Mouse (Mus musculus): ENCODE measurements around the gene Gpatch3. TPM values are rescaled to one million over a fixed set of nuclear protein-coding genes. Genes with fewer than 3 reads are reported as not detected.

Gpatch3 gene
- total and polyA plus RNA-seq, 2 experiments from 2014 or later = 3.5 to 8.2 TPM

- 78% methylated on average over 10 of the region's 10 CpGs for WGBS
- DNase-seq (ENCODE audit: low spot score) = no peak
- no peak for TF ChIP-seq CTCF (IDR thresholded peaks at IDR 0.05; ENCODE audit: low read depth)
- TF ChIP-seq EP300 (IDR thresholded peaks at IDR 0.05; ENCODE audit: low read depth) = no peak
- no peak overlapping the region for H3K9ac ChIP-seq (replicated peaks; ENCODE audit: low read depth, low read length)
- peaks cover 5% of the 10 kb centered on the region; the same call in 1 of the 2 replicates for H3K4me1 ChIP-seq (ENCODE audit: control insufficient read depth, insufficient read depth)
- 0 out of 2 replicates have a peak, but pooled peaks cover 3% of the 10 kb centered on the region for H3K9me3 ChIP-seq (replicated peaks; ENCODE audit: control insufficient read depth, low read length)
- no peak overlapping the region for H3K4me2 ChIP-seq (ENCODE audit: low read depth, low read length)
- no peak for ATAC-seq (ENCODE audit: insufficient read depth, low read depth)
- no peaks in the 10 kb centered on the region for H3K27me3 ChIP-seq (ENCODE audit: control insufficient read depth, insufficient read depth, low read length)
- no peak overlapping the region for H3K4me3 ChIP-seq (ENCODE audit: low read depth, low read length)
- no peak overlapping the region for H3K27ac ChIP-seq (ENCODE audit: low read depth)
- H3K36me3 ChIP-seq (replicated peaks; ENCODE audit: control insufficient read depth, insufficient read depth, low read length) = no peaks in the 10 kb centered on the region
Measured at GRCm38 (mm10) chr4:133569291-133570065, 5.1 kb upstream of the Gpatch3 start.

DNA sequence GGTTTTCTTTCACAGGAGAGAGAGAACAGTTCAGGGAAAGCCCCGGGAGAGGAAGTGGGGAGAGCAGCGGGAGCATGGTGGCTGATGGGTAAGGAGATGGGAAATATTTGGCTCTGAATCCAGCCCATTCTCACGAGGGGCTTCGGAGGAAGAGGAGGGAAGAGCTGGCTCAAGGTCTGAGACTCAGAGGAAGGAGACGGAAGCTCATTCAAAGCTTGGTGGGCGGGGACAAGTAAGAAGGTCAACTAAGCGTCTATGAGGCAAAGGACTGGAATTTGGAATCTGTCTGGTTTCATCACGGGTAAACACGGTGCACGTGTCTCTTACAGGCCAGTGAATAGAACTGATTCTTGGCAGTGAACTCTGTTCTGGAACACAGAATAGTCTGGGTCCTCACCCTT lies 4.5 kb upstream of the Gpatch3 start:
- H3K27ac ChIP-seq (ENCODE audit: low read depth) = no peak overlapping the region
- 38% methylated on average over 10 of the region's 10 CpGs for WGBS
- no peaks in the 10 kb centered on the region for H3K27me3 ChIP-seq (ENCODE audit: control insufficient read depth, insufficient read depth, low read length)
- ATAC-seq (ENCODE audit: insufficient read depth, low read depth) (no peak), DNase-seq (ENCODE audit: low spot score) (no peak)
- H3K9me3 ChIP-seq (replicated peaks; ENCODE audit: control insufficient read depth, low read length) = 0 out of 2 replicates have a peak, but pooled peaks cover 3% of the 10 kb centered on the region
- no peak for TF ChIP-seq EP300 (IDR thresholded peaks at IDR 0.05; ENCODE audit: low read depth)
- no peak for TF ChIP-seq CTCF (IDR thresholded peaks at IDR 0.05; ENCODE audit: low read depth)
- no peak overlapping the region for H3K4me3 ChIP-seq (ENCODE audit: low read depth, low read length)
- peaks cover 5% of the 10 kb centered on the region; the same call in 1 of the 2 replicates for H3K4me1 ChIP-seq (ENCODE audit: control insufficient read depth, insufficient read depth)
- H3K4me2 ChIP-seq (ENCODE audit: low read depth, low read length) = no peak overlapping the region
- H3K9ac ChIP-seq (replicated peaks; ENCODE audit: low read depth, low read length) = no peak overlapping the region
- H3K36me3 ChIP-seq (replicated peaks; ENCODE audit: control insufficient read depth, insufficient read depth, low read length) = no peaks in the 10 kb centered on the region

DNA sequence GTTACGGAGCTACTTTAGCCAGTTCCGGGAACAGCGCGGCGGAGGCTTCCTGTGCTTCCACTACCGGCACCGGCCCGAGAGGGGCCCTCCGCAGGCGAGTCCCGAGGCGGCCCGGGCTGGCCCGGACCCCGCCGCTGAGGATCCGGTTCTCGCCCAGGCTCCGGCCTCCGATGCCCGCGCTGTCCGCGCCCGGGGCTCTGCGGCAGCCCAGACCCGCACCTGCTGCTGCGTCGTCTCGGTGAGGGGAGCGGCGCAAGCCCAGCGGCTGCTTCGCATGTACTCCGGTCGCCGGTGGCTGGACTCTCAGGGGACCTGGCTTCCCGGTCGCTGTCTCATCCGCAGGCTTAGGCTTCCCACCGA lies 278 bp downstream of the Gpatch3 start:
- TF ChIP-seq CTCF (IDR thresholded peaks at IDR 0.05; ENCODE audit: low read depth) (no peak), EP300 (IDR thresholded peaks at IDR 0.05; ENCODE audit: low read depth) (no peak)
- ATAC-seq (ENCODE audit: insufficient read depth, low read depth) = peak; percentile 54
- peak overlapping the region; percentile 77 for H3K4me3 ChIP-seq (ENCODE audit: low read depth, low read length)
- peak overlapping the region; percentile 63 for H3K27ac ChIP-seq (ENCODE audit: low read depth)
- peaks cover 21% of the 10 kb centered on the region for H3K36me3 ChIP-seq (replicated peaks; ENCODE audit: control insufficient read depth, insufficient read depth, low read length)
- H3K9me3 ChIP-seq (replicated peaks; ENCODE audit: control insufficient read depth, low read length) = 0 out of 2 replicates have a peak, but pooled peaks cover 3% of the 10 kb centered on the region
- peaks cover 11% of the 10 kb centered on the region; the same call in 1 of the 2 replicates for H3K4me1 ChIP-seq (ENCODE audit: control insufficient read depth, insufficient read depth)
- peak overlapping the region; percentile 97 for H3K4me2 ChIP-seq (ENCODE audit: low read depth, low read length)
- 0% methylated on average over 40 of the region's 41 CpGs for WGBS
- DNase-seq (ENCODE audit: low spot score) = no peak
- no peaks in the 10 kb centered on the region for H3K27me3 ChIP-seq (ENCODE audit: control insufficient read depth, insufficient read depth, low read length)
- H3K9ac ChIP-seq (replicated peaks; ENCODE audit: low read depth, low read length) = peak overlapping the region; percentile 85

DNA sequence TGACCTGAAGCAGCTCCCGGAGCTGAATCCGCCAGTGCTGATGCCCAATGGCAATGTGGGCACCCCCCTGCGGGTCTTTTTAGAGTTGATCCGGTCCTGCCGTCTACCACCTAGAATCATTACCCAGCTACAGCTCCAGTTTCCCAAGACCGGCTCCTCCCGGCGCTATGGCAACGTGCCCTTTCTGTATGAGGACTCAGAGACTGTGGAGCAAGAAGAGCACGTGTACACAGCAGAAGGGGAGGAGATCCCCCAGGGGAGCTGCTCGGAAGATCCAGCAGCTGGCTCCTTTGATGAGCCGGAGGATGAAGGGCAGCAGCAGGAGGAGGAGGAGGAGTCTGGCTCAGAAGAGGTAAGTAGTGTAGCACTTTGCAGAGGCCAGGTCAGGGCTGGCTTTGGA lies 3.4 kb downstream of the Gpatch3 start:
- Histone ChIP-seq H3K9ac (replicated peaks; ENCODE audit: low read depth, low read length) (no peak overlapping the region), H3K27ac (ENCODE audit: low read depth) (no peak overlapping the region), H3K4me3 (ENCODE audit: low read depth, low read length) (no peak overlapping the region), H3K27me3 (ENCODE audit: control insufficient read depth, insufficient read depth, low read length) (no peaks in the 10 kb centered on the region), H3K4me1 (ENCODE audit: control insufficient read depth, insufficient read depth) (peaks cover 11% of the 10 kb centered on the region; the same call in 1 of the 2 replicates), H3K9me3 (replicated peaks; ENCODE audit: control insufficient read depth, low read length) (no peaks in the 10 kb centered on the region), H3K36me3 (replicated peaks; ENCODE audit: control insufficient read depth, insufficient read depth, low read length) (peaks cover 44% of the 10 kb centered on the region), H3K4me2 (ENCODE audit: low read depth, low read length) (no peak overlapping the region)
- TF ChIP-seq CTCF (IDR thresholded peaks at IDR 0.05; ENCODE audit: low read depth) = no peak
- no peak for DNase-seq (ENCODE audit: low spot score)
- ATAC-seq (ENCODE audit: insufficient read depth, low read depth) = no peak
- 80% methylated on average over 12 of the region's 12 CpGs for WGBS

GRCm38 (mm10) chr4:133583690-133584058 lies 9.1 kb downstream of the Gpatch3 start:
- peak; percentile 18; the same call in 1 of the 2 replicates for ATAC-seq (ENCODE audit: insufficient read depth, low read depth)
- H3K4me2 ChIP-seq (ENCODE audit: low read depth, low read length) = peak overlapping the region; percentile 99
- H3K27me3 ChIP-seq (ENCODE audit: control insufficient read depth, insufficient read depth, low read length) = no peaks in the 10 kb centered on the region
- H3K36me3 ChIP-seq (replicated peaks; ENCODE audit: control insufficient read depth, insufficient read depth, low read length) = peaks cover 54% of the 10 kb centered on the region
- H3K9ac ChIP-seq (replicated peaks; ENCODE audit: low read depth, low read length) = peak overlapping the region; percentile 82
- TF ChIP-seq CTCF (IDR thresholded peaks at IDR 0.05; ENCODE audit: low read depth) (no peak), EP300 (IDR thresholded peaks at IDR 0.05; ENCODE audit: low read depth) (no peak)
- no peaks in the 10 kb centered on the region for H3K9me3 ChIP-seq (replicated peaks; ENCODE audit: control insufficient read depth, low read length)
- peak overlapping the region; percentile 84 for H3K27ac ChIP-seq (ENCODE audit: low read depth)
- WGBS = 56% methylated on average over 6 of the region's 6 CpGs
- DNase-seq (ENCODE audit: low spot score) = no peak
- H3K4me1 ChIP-seq (ENCODE audit: control insufficient read depth, insufficient read depth) = peaks cover 11% of the 10 kb centered on the region
- H3K4me3 ChIP-seq (ENCODE audit: low read depth, low read length) = peak overlapping the region; percentile 99
